Mouse (Mus musculus): ENCODE results near the gene Mdh1.
"Not testable (repeated sequence)": the region's sequence is repeated elsewhere in the genome, so short reads cannot be mapped to it uniquely, and the experiment has no call there.

Mdh1 gene

GRCm38 (mm10) chr11:21545951-21546350, 26.2 kb downstream of the Mdh1 start:
- no peak for DNase-seq (ENCODE audit: extremely low spot score)

DNA sequence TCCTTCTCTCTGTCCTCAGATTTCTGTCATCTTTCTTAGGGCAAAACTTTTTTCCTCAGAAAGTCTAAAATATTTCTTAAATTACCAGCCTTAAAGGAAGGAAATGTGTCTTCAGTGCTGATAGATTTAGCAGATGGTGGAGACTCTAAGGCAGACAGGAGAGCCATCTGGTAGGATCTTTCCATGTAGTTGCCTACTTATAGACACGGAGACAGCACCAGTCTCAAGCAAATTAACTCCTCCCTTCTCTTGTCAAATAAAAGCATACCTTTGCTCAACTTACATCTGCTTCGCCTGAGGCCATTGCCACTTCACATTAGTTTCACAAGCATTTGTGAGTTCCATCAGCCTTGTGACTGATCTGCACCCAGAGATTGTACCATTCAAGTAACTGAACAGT, 27.1 kb downstream of the Mdh1 start:
- no peak for DNase-seq (ENCODE audit: extremely low spot score)

- no peak for DNase-seq (ENCODE audit: extremely low spot score)
Observed at GRCm38 (mm10) chr11:21542731-21543130, 29.4 kb downstream of the Mdh1 start.

GRCm38 (mm10) chr11:21540622-21541021, 31.5 kb downstream of the Mdh1 start:
- DNase-seq (ENCODE audit: extremely low spot score): no peak

GRCm38 (mm10) chr11:21540072-21540471, 32.1 kb downstream of the Mdh1 start:
- DNase-seq (ENCODE audit: extremely low spot score): no peak

- not testable (repeated sequence) for DNase-seq (ENCODE audit: extremely low spot score)
Observed at GRCm38 (mm10) chr11:21530856-21531255, 41.3 kb downstream of the Mdh1 start.

DNA sequence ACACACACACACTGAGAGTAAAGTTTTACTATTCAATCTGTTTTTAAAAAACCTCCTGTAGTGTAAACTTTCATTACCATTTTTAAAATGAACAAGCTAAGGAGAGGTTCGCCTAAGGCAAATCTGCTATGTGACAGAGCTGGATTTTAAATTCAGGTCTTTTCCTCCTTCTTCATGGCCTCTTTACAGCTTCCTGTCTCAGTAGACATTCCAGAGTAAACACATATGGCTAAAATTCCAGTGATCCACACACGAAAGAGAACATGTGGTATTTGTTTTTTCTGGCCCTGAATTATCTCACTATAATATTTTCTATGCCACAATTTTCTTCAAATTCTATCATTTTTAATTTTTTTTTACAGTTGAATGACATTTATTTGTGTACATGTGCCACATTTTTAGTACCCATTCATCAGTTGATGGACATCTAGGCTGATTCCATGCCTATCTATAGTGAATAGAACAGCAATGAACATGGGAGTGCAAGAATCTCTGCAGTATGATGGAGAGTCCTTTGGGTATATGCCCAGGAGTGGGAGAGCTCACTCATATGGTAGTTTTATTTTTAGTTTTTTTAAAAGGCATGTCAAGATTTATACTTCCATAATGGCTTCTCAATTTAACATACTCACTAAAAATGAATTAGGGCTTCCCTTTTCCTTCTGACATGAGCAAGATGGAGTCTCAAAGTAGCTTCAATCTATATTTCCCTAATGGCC, 43.3 kb downstream of the Mdh1 start:
- DNase-seq (ENCODE audit: extremely low spot score): no peak

GRCm38 (mm10) chr11:21517726-21518125, 54.4 kb downstream of the Mdh1 start:
- DNase-seq (ENCODE audit: extremely low spot score): no peak

- not testable (repeated sequence) for DNase-seq (ENCODE audit: extremely low spot score)
Observed at GRCm38 (mm10) chr11:21516396-21516795, 55.8 kb downstream of the Mdh1 start.

DNA sequence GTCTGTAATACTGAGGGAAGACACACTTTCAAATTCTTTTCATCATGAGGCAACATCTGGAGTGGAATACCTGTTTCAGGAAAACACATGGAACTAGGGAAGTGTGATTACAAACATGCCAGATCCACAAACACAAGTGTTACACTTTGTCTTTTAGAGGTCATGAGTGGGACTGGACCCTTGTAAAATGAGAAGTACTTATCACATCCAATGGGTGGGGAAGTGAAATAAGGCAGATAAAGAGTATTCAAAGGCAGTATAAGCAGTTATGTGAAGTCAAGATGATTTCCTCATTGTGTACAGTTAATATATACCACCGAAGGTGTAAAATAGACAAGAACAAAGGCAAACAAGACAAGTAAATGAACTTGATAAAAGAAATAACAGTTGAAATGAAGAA, 61.6 kb downstream of the Mdh1 start:
- not testable (repeated sequence) for DNase-seq (ENCODE audit: extremely low spot score)

- DNase-seq (ENCODE audit: extremely low spot score): not testable (repeated sequence)
Observed at GRCm38 (mm10) chr11:21508713-21509112, 63.5 kb downstream of the Mdh1 start.

- DNase-seq (ENCODE audit: extremely low spot score): not testable (repeated sequence)
Observed at GRCm38 (mm10) chr11:21507073-21507472, 65.1 kb downstream of the Mdh1 start.
